Mouse (Mus musculus) lung, embryonic 14.5 days (tissue): Measurements from ENCODE around the gene Nrap. TPM values are rescaled to one million over a fixed set of nuclear protein-coding genes. Genes with fewer than 3 reads are reported as not detected.
A peak's percentile ranks its signal among the peaks of the same experiment; 100 is the strongest.

Experiments
- ATAC-seq: fragments of 200-750 bp; cut with Nextera tagmentation; 2 replicates; pipeline ENCODE4 v1.8.0; 2017; ENCODE audit warnings: mild to moderate bottlenecking, moderate TSS enrichment, moderate library complexity; ENCODE audit not compliant: insufficient read depth
- DNase-seq: peaks from one replicate; pipeline ENCODE4 v3.0.0-alpha.2; 2015
- H3K27ac ChIP-seq: fragments of 300-500 bp; sonication (generic); 2 replicates; pipeline ENCODE4 v1.5.1; 2014; ENCODE audit warnings: low read depth, mild to moderate bottlenecking, moderate library complexity
- H3K27me3 ChIP-seq: fragments of 300-500 bp; sonication (generic); 2 replicates; pipeline ENCODE4 v1.6.1; 2014; ENCODE audit warnings: low read length, control low read depth; ENCODE audit not compliant: insufficient read depth
- H3K36me3 ChIP-seq: fragments of 300-500 bp; sonication (generic); 2 replicates; pipeline ENCODE4 v1.6.1; 2014; ENCODE audit warnings: control low read depth; ENCODE audit not compliant: insufficient read depth
- H3K4me1 ChIP-seq: fragments of 300-500 bp; sonication (generic); 2 replicates; pipeline ENCODE4 v1.6.1; 2014; ENCODE audit warnings: antibody characterized with exemption, control low read depth; ENCODE audit not compliant: insufficient read depth
- H3K4me2 ChIP-seq: fragments of 300-500 bp; sonication (generic); 2 replicates; pipeline ENCODE4 v1.6.1; 2014; ENCODE audit warnings: mild to moderate bottlenecking
- H3K4me3 ChIP-seq: fragments of 300-500 bp; sonication (generic); 2 replicates; pipeline ENCODE4 v1.5.1; 2014; ENCODE audit warnings: low read depth, low read length
- H3K9ac ChIP-seq: fragments of 300-500 bp; sonication (generic); 2 replicates; pipeline ENCODE4 v1.6.1; 2014
- H3K9me3 ChIP-seq: fragments of 300-500 bp; sonication (generic); 2 replicates; pipeline ENCODE4 v1.6.1; 2016; ENCODE audit warnings: low read depth, low read length, control low read depth
- CTCF ChIP-seq: IDR thresholded peaks from 2 replicates; pipeline ENCODE4 v1.5.1; 2016; ENCODE audit warnings: antibody characterized with exemption, low read depth
- WGBS: fragments of 180-500 bp; shearing (Covaris S2); extraction: QIAGEN DNeasy Blood & Tissue Kit; methylation state at CpG from one replicate; pipeline ENCODE4 v1.1.7; 2014; 5-methylcytosine and 5-hydroxymethylcytosine counted together
- polyA plus RNA-seq: library from polyadenylated mRNA; unstranded; fragments of >200 nt; fragmentation: Nextera tagmentation; extraction: Ambion mirVana; gene quantifications from 2 replicates; pipeline ENCODE4 v1.2.1, GENCODE M21; 2014

Gene Nrap
- polyA plus RNA-seq, 1 experiment from 2014 or later = 0.18 TPM

DNA sequence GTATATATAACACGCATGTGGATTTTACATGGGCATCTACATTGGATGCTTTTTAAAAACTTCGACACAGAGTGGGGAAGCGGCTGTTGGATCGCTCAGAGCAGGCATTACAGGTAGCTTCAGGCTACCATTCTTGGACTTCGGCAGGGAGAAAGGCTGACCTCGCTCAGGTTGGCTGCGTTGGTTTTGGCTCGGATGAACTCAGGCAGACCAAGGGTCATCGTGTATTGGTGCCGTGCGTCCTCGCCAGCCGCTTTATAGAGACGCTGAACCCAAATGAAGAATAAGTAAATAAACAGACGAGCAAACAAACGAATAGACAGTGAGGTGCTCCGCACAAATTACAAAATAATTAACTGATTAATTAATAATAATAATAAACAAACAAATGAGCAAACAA is 53.5 kb downstream of the Nrap start:
- Histone ChIP-seq H3K9ac (no peak overlapping the region), H3K36me3 (no peaks in the 10 kb centered on the region), H3K27ac (no peak overlapping the region), H3K27me3 (no peaks in the 10 kb centered on the region), H3K4me1 (no peaks in the 10 kb centered on the region), H3K4me2 (no peak overlapping the region), H3K9me3 (no peaks in the 10 kb centered on the region), H3K4me3 (no peak overlapping the region)
- DNase-seq (no peak), ATAC-seq (no peak)
- 82% methylated on average over 17 of the region's 17 CpGs for WGBS
- no peak for TF ChIP-seq CTCF

DNA sequence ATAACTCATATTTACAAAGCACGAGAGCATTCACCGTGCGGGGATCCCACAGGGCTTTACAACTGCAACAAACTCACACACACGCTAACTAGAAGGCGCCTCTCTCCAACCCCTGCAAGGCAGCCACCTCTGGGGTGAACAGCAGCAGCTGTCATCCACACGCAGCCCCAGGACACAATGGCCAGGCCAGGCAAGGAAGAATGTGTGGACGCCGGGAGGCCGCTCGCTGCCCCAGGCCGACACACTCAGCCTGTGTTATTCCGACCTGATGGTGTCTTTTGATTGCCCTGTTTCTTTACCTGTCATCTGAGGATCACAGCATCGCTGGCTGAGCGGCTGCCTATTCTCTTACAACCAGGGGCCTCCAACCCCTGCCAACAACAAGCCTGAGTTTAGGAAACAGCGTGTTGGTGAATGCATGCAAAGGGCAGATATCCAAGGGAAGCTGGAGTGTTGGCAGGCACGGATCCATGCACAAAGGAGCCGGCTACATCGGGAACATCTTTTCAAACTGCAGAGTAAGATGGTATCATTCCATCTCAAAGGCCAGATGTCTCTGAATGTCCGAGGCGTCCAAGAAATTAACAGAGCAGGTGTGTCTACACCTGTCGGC is 63.5 kb downstream of the Nrap start:
- no peak for ATAC-seq
- WGBS = 52% methylated on average over 21 of the region's 21 CpGs
- H3K4me3 ChIP-seq = no peak overlapping the region
- no peak overlapping the region for H3K9ac ChIP-seq
- no peak overlapping the region for H3K4me2 ChIP-seq
- no peaks in the 10 kb centered on the region for H3K36me3 ChIP-seq
- H3K9me3 ChIP-seq = no peaks in the 10 kb centered on the region
- H3K27ac ChIP-seq = no peak overlapping the region
- no peaks in the 10 kb centered on the region for H3K27me3 ChIP-seq
- no peaks in the 10 kb centered on the region for H3K4me1 ChIP-seq
- TF ChIP-seq CTCF = no peak
- DNase-seq = no peak

DNA sequence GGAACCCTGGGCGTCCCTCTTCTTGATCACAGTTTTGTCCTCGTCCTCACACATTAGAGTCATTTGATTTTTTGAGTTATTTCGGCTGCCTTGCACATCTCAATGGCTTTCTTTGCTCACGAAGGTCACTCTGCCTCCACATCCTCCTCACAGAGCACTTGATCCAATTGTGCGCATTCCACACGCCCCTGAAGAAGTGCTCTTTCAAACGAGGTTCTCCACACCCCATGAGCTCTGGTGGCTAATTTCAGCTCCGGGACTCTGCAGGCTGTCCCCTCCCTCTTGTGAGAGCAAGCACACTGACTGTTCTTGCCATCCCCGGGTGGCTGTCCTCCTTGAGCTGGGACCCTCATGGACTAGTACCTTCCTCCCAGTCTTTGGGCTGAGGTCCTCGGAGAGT is 64.2 kb downstream of the Nrap start:
- H3K9ac ChIP-seq = no peak overlapping the region
- H3K4me1 ChIP-seq = no peaks in the 10 kb centered on the region
- DNase-seq (peak; percentile 18), ATAC-seq (0 out of 2 replicates have a peak, but pooled peaks have one; percentile 21)
- no peaks in the 10 kb centered on the region for H3K9me3 ChIP-seq
- no peaks in the 10 kb centered on the region for H3K27me3 ChIP-seq
- WGBS = 52% methylated on average over 10 of the region's 10 CpGs
- no peak overlapping the region for H3K27ac ChIP-seq
- H3K36me3 ChIP-seq = no peaks in the 10 kb centered on the region
- no peak overlapping the region for H3K4me3 ChIP-seq
- no peak for TF ChIP-seq CTCF
- no peak overlapping the region for H3K4me2 ChIP-seq

DNA sequence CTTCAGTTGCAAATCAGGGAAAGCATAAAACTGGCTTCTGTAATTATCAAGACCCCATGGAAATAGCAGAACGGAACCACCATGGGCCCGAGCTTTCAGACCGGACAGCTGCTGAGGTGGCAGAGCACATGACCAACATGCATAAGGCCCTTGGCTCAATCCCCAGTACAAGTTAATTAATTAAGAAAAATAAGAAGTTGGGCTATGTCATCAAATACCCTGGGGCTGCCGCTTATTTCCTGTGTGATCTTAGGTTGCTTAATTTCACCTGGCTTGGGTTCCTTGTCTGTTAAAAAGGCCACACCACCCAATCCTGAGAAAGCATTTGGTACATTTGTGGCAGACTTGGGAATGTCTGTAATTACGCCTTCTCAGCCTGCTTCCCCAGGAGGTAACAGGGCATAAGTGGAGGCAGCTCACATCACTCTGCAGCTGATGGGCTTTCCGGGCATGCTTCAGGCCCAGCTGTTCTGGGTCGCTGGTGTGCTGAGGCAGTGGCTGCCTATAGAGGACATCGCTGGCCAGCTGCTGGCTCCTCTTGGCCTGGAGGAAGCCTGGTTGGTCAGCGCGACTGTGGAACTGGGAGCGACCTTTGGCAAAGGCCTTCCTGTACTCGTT is 68.4 kb downstream of the Nrap start:
- DNase-seq = peak; percentile 35

DNA sequence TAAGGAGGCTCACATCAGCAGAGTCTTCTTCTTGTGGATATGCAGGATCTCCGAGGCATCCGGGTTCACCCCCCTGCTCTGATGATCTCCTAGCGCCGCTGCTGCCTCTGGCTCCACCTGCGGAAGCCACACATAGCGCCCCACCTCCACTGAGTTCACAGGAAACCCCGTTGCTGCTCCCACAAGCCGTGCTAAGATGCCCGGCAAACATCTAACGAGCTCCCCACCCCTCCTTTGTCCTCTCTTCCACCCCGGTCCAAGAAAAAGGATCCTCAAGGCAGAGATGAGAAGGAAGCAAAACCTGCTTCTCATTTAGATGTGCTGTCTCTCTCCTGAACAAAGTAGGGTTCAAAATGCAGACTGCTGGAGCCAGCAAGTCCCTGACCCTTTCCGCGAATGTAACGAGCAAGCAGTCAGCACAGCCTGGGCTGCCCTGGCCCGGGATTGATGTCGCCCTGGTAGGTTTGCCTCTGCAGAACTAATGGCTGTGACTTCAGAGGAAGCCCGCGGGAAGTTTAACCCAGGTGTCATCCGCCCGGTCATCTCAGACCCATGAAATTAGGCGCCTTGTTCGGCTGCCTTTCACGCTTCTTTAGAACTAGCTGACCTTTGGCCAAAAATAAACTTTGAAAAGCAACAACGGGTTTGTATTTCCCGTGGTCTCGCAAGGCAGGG is 69.5 kb downstream of the Nrap start:
- WGBS = 17% methylated on average over 26 of the region's 26 CpGs
- no peaks in the 10 kb centered on the region for H3K9me3 ChIP-seq
- no peaks in the 10 kb centered on the region for H3K36me3 ChIP-seq
- H3K27me3 ChIP-seq = no peaks in the 10 kb centered on the region
- no peak overlapping the region for H3K27ac ChIP-seq
- peak overlapping the region; percentile 54 for H3K4me2 ChIP-seq
- peak; percentile 32 for DNase-seq
- no peak for TF ChIP-seq CTCF
- 0 out of 2 replicates have a peak overlapping the region, but pooled peaks have one; percentile 15 for H3K9ac ChIP-seq
- no peak for ATAC-seq
- peaks cover 6% of the 10 kb centered on the region for H3K4me1 ChIP-seq
- peak overlapping the region; percentile 9; the same call in 1 of the 2 replicates for H3K4me3 ChIP-seq

More for the DNA sequence above, 68.4 kb downstream of the Nrap start:
- 72% methylated on average over 12 of the region's 12 CpGs for WGBS
- H3K4me3 ChIP-seq = no peak overlapping the region
- H3K9ac ChIP-seq = no peak overlapping the region
- peaks cover 6% of the 10 kb centered on the region for H3K4me1 ChIP-seq
- no peaks in the 10 kb centered on the region for H3K36me3 ChIP-seq
- no peaks in the 10 kb centered on the region for H3K9me3 ChIP-seq
- ATAC-seq = no peak
- H3K27ac ChIP-seq = no peak overlapping the region
- no peaks in the 10 kb centered on the region for H3K27me3 ChIP-seq
- no peak for TF ChIP-seq CTCF
- H3K4me2 ChIP-seq = no peak overlapping the region

DNA sequence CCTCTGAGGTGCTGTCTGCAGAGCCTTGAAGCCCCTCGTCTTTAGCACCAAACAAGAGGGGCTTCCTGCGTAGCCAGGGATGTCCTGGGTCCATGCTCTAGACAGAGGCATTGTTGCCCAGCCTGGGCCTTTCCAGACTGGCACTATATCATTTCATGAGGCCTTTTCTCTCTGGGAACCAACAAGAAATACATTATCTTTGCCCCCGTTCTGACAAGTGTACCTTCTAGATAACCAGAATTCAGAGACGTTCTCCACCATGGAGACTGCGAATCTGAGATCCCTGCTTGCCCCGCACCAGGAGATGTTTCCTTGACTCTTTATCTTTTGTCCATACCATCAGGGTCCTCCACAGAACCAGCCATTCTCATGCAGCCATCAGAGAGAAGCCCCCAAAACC is 70.2 kb downstream of the Nrap start:
- no peak overlapping the region for H3K9ac ChIP-seq
- no peaks in the 10 kb centered on the region for H3K36me3 ChIP-seq
- no peaks in the 10 kb centered on the region for H3K27me3 ChIP-seq
- H3K4me2 ChIP-seq = peak overlapping the region; percentile 54; the same call in 1 of the 2 replicates
- ATAC-seq = no peak
- no peak overlapping the region for H3K27ac ChIP-seq
- H3K4me1 ChIP-seq = peaks cover 6% of the 10 kb centered on the region
- H3K9me3 ChIP-seq = no peaks in the 10 kb centered on the region
- H3K4me3 ChIP-seq = no peak overlapping the region
- WGBS = 81% methylated on average over 6 of the region's 6 CpGs
- TF ChIP-seq CTCF = no peak
- DNase-seq = no peak

DNA sequence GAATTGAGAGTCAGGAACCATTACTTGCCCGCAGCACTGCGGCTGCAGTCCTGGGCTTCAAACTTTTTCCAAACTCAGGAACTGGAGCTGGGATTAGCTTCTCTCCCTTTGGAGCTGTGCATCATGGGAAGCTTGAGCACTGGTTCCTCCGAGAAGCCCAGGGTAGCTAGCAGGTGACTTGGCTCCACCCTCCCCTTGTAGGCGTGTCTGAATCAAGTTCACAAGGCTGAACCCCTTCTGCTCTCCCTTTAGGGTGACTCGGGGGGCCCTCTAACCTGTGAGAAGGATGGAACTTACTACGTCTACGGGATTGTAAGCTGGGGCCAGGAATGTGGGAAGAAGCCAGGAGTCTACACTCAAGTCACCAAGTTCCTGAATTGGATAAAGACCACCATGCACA is 70.6 kb downstream of the Nrap start:
- 86% methylated on average over 7 of the region's 7 CpGs for WGBS
- peaks cover 6% of the 10 kb centered on the region for H3K4me1 ChIP-seq
- H3K4me3 ChIP-seq = no peak overlapping the region
- DNase-seq = no peak
- no peaks in the 10 kb centered on the region for H3K36me3 ChIP-seq
- no peak for ATAC-seq
- no peak overlapping the region for H3K9ac ChIP-seq
- H3K27me3 ChIP-seq = no peaks in the 10 kb centered on the region
- H3K4me2 ChIP-seq = no peak overlapping the region
- no peaks in the 10 kb centered on the region for H3K9me3 ChIP-seq
- no peak for TF ChIP-seq CTCF
- no peak overlapping the region for H3K27ac ChIP-seq
